In the genomic region with DNA sequence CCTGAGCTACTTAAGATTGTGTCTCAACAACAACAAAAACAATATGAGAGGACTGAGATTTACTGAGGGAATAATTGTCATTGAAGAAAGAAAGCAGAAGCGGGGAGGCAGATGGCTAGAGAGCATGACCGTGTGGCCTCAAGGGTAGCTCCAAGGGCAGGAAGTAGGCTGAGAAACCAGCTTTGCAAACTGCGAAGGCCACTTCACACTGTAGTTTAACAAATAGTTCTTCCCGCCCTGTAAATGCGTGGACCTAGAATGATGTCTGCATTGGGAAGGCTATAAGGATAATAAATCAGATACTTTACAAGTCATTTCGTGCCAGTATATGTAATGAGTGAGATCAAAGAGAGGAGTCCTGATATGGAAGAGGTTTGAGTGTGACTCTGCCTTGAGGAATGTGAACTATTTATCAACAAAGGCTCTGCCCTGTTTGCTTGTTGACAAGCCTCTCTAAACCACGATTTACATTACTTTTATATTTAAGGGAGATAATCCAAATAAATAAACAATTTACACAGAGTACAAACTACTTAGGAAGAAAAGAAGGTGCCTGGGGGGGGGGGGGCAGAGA, we compare ENCODE assay signal across 11 mouse cellular contexts.
"Had no signal": no experiment of that assay in that cellular context is flagged by ENCODE, and none has a peak within 500 bp of the region (broad histone marks: within the 10 kb centered on the region; RNA-seq: fewer than 3 reads in every experiment).

No protein-coding gene starts in this region.

- DNase-seq: kidney, adult 2 months; kidney, postnatal 25 days; layer of hippocampus, adult 9-11 months; liver; lung, adult 18-20 months; lung, postnatal 10 days; lung, postnatal 36 days; retina, postnatal 1 day; right cerebral cortex, postnatal 25 days; spleen, adult 18-20 months; thymus, postnatal 36 days had no signal
